Mouse (Mus musculus) stomach, adult 2 months (tissue): ENCODE data around the gene Itpr3. TPM values are rescaled to one million over a fixed set of nuclear protein-coding genes. Genes with fewer than 3 reads are reported as not detected.

Experiments used
- polyA plus RNA-seq: library from polyadenylated mRNA; depleted of rRNA; stranded (reverse); fragments of >200 nt; gene quantifications from 2 replicates; pipeline ENCODE4 v1.2.3, GENCODE M21; 2012; rRNA removed

The Itpr3 gene
- polyA plus RNA-seq = 45.1 and 52.3 TPM in 2 replicates

DNA sequence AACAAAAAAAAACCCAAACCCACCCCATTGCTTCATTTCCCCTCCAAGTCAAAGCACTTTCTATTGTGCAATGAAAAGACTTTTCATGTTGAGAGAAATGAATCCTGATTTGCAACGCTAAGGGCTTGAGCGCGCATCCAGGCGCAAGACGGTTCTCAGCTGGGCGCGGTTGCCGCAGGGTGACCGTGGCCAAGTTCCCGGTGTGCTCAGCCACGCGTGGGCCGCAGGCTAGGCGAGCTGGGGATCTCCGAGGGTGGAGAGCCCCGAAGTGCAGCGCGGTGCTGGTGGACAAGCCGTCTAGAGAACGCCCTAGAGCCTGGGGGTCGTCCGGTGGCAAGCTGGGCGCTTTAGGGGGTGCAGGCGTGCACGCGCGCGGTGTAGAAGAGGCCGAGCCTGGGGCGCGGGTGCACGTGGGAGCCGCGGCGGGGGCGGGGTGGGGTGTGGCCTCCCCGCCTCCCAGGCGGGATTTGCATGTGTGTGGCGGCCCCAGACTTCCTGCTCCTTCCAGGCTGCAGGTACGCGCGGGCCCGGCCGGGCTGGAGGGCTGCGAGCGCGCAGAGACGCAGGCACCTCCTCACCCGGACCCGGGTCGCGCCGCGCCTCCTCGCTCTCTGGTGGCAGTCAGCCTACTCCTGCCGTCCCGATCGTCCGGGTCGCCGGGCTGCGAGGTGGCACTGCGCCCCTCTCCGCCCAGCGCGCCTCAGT, at the start of gene Itpr3:
Gene Itpr3, plus strand, starts transcription at position 493 of the 705 bp plus-strand sequence.

DNA sequence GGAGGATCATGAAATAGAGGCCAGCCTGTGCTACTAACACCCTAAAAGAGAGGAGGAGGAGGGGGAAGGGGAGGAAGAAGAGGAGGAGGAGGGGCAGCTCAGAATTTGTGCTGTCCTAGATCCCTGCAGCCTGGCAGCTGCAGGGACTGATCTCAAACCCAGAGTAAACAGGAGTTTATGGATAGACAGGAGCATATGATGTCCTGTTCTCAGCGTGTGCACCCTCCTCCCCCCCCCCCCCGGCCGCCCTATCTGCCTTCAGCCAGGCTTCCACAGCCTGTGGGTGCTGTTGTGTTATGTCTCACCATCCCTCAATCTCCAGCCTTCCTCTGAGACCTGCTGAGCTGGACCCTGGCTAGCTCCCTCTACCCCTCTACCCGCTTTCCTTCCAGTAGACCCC, 28.2 kb upstream of the Itpr3 start, which contains the start of gene Bak1:
Gene Bak1, minus strand, starts transcription at position 101 of the 400 bp plus-strand sequence.

DNA sequence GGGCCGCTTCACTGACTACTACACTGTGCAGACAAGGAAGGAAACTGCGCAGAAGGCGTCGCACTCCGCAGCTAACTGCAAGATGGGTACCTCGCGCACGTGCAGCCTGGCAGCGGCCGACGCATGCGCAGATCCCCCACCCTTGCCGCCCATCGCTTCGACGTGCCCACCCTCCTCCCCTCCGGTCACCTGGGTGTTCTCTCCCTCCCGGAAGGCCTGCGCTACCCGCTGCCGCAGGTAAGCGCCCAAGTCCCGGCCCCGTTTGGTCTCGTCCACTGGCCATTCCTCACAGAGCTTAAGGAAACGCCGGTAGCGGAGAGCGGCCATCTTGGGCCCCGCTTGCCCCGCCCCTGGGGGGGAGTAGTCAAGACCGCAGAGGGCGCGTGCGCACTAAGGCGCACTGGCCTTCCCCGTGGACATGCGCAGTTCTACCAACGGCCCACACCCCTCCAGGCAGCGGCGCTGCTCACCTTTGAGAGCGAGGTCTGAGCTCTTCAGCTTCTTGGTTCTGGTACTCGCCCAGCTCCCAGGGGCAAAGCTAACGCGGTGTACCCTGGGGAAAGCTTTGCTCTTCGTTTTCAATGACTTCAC, 76.5 kb downstream of the Itpr3 start, which contains the start of gene Uqcc2:
Gene Uqcc2, minus strand, starts transcription at position 366 of the 591 bp plus-strand sequence.

DNA sequence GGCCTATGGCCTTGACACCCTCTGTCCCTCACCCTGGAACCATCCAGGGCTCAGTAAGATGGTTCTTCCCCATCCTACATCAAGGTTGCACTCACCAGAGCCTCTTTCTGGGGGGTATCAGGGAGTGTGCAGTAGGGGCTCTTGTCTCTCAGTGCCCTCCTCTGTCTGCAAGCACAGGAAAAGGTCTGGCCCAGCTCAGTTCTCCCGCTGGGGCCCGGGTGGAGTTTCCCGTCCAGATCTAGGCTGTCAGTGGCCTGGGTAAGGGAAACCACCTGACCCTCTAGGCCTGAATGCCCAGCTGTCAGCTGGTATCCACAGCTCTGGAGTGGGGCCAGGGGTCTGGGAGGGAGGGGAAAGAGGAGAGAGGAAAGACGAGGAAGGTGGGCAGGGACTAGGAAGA, 110.4 kb downstream of the Itpr3 start, which contains the start of gene Ip6k3:
Gene Ip6k3, minus strand, starts transcription at position 251 of the 400 bp plus-strand sequence.

Other genes starting within 250 kb of the Itpr3 start
- gene Nkx2-5, start 212.3 kb upstream of the Itpr3 start, polyA plus RNA-seq = 1.7 and 1.8 TPM in 2 replicates
- 1.3 and 1.7 TPM in 2 replicates for gene Kifc5b, start 140.2 kb upstream of the Itpr3 start, polyA plus RNA-seq
- gene Phf1, start 124.3 kb upstream of the Itpr3 start, polyA plus RNA-seq = 33.1 and 53.3 TPM in 2 replicates
- 126 and 160 TPM in 2 replicates for gene Cuta, start 117.7 kb upstream of the Itpr3 start, polyA plus RNA-seq
- gene Syngap1, start 116.1 kb upstream of the Itpr3 start, polyA plus RNA-seq = 10.5 and 12.2 TPM in 2 replicates
- gene Zbtb9, start 84.1 kb upstream of the Itpr3 start, polyA plus RNA-seq = 2.5 and 5.1 TPM in 2 replicates
- 48.1 and 51.9 TPM in 2 replicates for gene Bak1, start 28.3 kb upstream of the Itpr3 start, polyA plus RNA-seq
- gene Uqcc2, start 76.6 kb downstream of the Itpr3 start, polyA plus RNA-seq = 55.2 and 79.2 TPM in 2 replicates
- 0.37 and 0.66 TPM in 2 replicates for gene Ip6k3, start 110.5 kb downstream of the Itpr3 start, polyA plus RNA-seq
- gene Lemd2, start 147.2 kb downstream of the Itpr3 start, polyA plus RNA-seq = 43.8 and 59.8 TPM in 2 replicates